Mouse (Mus musculus) layer of hippocampus, adult 18-20 months (tissue): ENCODE results near the gene Atad5. TPM values are rescaled to one million over a fixed set of nuclear protein-coding genes. Genes with fewer than 3 reads are reported as not detected.
"Not testable (repeated sequence)": the region's sequence is repeated elsewhere in the genome, so short reads cannot be mapped to it uniquely, and the experiment has no call there.

ENCODE experiments used
- DNase-seq, 2 experiments: peaks; one replicate each; pipeline ENCODE4 v3.0.0; 2022; ENCODE audit warnings: low spot score in 2 of 2
- total RNA-seq, 2 experiments: library from RNA; stranded (reverse); gene quantifications; 2 replicates each; pipeline ENCODE4 v1.2.3; 2021

Gene Atad5
- total RNA-seq, 2 experiments from 2014 or later = 2.6 to 3.1 TPM

GRCm38 (mm10) chr11:80148974-80149373 lies 59.8 kb downstream of the Atad5 start:
- not testable (repeated sequence) for DNase-seq

- no peak for DNase-seq
Measured at GRCm38 (mm10) chr11:80149412-80150023, 60.3 kb downstream of the Atad5 start.

- no peak for DNase-seq
Measured at GRCm38 (mm10) chr11:80150566-80150965, 61.4 kb downstream of the Atad5 start.

GRCm38 (mm10) chr11:80151541-80151940 lies 62.3 kb downstream of the Atad5 start:
- no peak for DNase-seq

- no peak for DNase-seq
Measured at GRCm38 (mm10) chr11:80152376-80152775, 63.2 kb downstream of the Atad5 start.

- peak; percentile 36 to 62 for DNase-seq
Measured at GRCm38 (mm10) chr11:80153857-80154495, 64.8 kb downstream of the Atad5 start, which contains the start of gene Adap2. Gene Adap2 (plus strand): TSS chr11:80154105.

GRCm38 (mm10) chr11:80154501-80154900 lies 65.3 kb downstream of the Atad5 start:
- DNase-seq = no peak

- DNase-seq = no peak
Measured at GRCm38 (mm10) chr11:80155541-80155940, 66.3 kb downstream of the Atad5 start.

GRCm38 (mm10) chr11:80155961-80156360 lies 66.8 kb downstream of the Atad5 start:
- DNase-seq = no peak

GRCm38 (mm10) chr11:80156841-80157240 lies 67.6 kb downstream of the Atad5 start:
- no peak for DNase-seq

- no peak for DNase-seq
Measured at GRCm38 (mm10) chr11:80159018-80159417, 69.8 kb downstream of the Atad5 start.

GRCm38 (mm10) chr11:80161041-80161440 lies 71.8 kb downstream of the Atad5 start:
- DNase-seq = no peak

- DNase-seq = no peak
Measured at GRCm38 (mm10) chr11:80163362-80164116, 74.3 kb downstream of the Atad5 start.

GRCm38 (mm10) chr11:80164224-80164623 lies 75.0 kb downstream of the Atad5 start:
- DNase-seq = no peak

GRCm38 (mm10) chr11:80168121-80168520 lies 78.9 kb downstream of the Atad5 start:
- DNase-seq = no peak

- no peak for DNase-seq
Measured at GRCm38 (mm10) chr11:80168611-80169249, 79.5 kb downstream of the Atad5 start.

GRCm38 (mm10) chr11:80169629-80170028 lies 80.4 kb downstream of the Atad5 start:
- DNase-seq = no peak

- DNase-seq = no peak
Measured at GRCm38 (mm10) chr11:80170351-80170750, 81.2 kb downstream of the Atad5 start.

- DNase-seq = no peak
Measured at GRCm38 (mm10) chr11:80171884-80172283, 82.7 kb downstream of the Atad5 start.

GRCm38 (mm10) chr11:80173963-80174670 lies 84.9 kb downstream of the Atad5 start:
- DNase-seq = no peak
